Mouse (Mus musculus) embryonic fibroblast, embryonic 13.5 days (primary cell): ENCODE results near the gene Tmem183a. TPM values are rescaled to one million over a fixed set of nuclear protein-coding genes. Genes with fewer than 3 reads are reported as not detected.

ENCODE experiments used
- H3K27ac ChIP-seq: 2 replicates; pipeline ENCODE4 v1.5.1; 2012; ENCODE audit warnings: low read length, control low read depth, inconsistent platforms; ENCODE audit not compliant: insufficient read depth
- H3K4me1 ChIP-seq: 2 replicates; pipeline ENCODE4 v1.6.1; 2011; ENCODE audit warnings: low read length; ENCODE audit not compliant: control insufficient read depth, insufficient read depth
- H3K4me3 ChIP-seq: 2 replicates; pipeline ENCODE4 v1.5.1; 2011; ENCODE audit warnings: mild to moderate bottlenecking, control low read depth, low read length; ENCODE audit not compliant: insufficient read depth
- CTCF ChIP-seq: IDR thresholded peaks from 2 replicates; pipeline ENCODE4 v1.5.1; 2011; ENCODE audit warnings: mild to moderate bottlenecking, control low read depth, low read length, moderate library complexity, borderline replicate concordance; ENCODE audit not compliant: insufficient read depth
- POLR2A ChIP-seq: IDR thresholded peaks from 2 replicates; pipeline ENCODE4 v1.6.1; 2011; ENCODE audit warnings: low read depth, mild to moderate bottlenecking, control low read depth, low read length, moderate library complexity
- polyA plus RNA-seq: library from polyadenylated mRNA; stranded (reverse); fragments of >200 nt; gene quantifications from 2 replicates; pipeline ENCODE4 v1.2.4, GENCODE M21; 2011; ENCODE audit warnings: low read depth; ENCODE audit not compliant: missing spikeins, insufficient read length

The Tmem183a gene
- polyA plus RNA-seq = 66.3 and 68.0 TPM in 2 replicates

DNA sequence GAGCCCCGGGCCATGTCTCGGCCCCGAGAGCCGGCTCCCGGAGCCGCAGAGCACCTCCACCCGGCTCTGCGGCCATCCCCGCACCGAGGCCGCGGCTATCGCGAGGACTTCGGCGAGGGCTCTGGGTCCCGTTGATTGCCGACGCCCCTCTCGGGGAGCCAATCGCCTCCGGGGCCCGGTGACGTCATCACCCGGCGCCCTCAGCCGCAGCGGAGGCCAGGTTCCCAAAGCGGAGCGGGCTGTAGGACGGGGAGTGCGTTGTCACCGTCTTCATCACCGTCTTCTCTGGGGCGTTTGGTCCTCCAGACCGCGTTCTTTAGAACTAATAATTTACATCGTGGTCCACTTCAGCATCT, at the start of gene Tmem183a:
Gene Tmem183a, minus strand, starts transcription at position 123 of the 356 bp plus-strand sequence.
- TF ChIP-seq POLR2A (peak; percentile 96), CTCF (no peak)
- 0 out of 2 replicates have a peak, but pooled peaks cover 2% of the 10 kb centered on the region for H3K4me1 ChIP-seq
- H3K27ac ChIP-seq = peak within 1 kb of the TSS; percentile 82
- H3K4me3 ChIP-seq = peak within 1 kb of the TSS; percentile 99

DNA sequence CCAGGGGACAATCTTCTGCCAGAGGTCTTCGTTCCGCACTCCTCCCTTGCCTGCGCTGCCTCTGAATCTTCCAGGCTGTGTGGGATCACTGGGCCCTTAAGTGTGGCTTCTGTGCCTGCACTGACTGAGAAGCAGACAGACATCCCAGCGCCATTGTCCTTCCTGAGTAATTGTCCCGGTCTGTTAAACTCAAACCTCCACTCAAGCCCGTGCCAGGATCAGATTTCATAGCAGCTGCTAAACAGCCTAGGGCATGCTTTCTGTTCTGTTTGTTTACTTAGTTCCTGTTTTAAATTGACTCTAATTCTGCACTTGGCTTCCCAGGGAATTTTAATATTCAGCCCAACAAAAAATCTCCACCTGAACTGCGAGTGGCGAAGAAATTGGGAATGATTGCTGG, 46.3 kb upstream of the Tmem183a start:
- no peak for TF ChIP-seq CTCF
- TF ChIP-seq POLR2A = no peak
- H3K27ac ChIP-seq = no peak overlapping the region

GRCm38 (mm10) chr1:134406414-134406771, 44.6 kb upstream of the Tmem183a start:
- TF ChIP-seq POLR2A (peak; percentile 55; the same call in 1 of the 2 replicates), CTCF (no peak)
- Histone ChIP-seq H3K4me1 (0 out of 2 replicates have a peak, but pooled peaks cover 5% of the 10 kb centered on the region), H3K4me3 (peak overlapping the region; percentile 84), H3K27ac (peak overlapping the region; percentile 91)

More for the DNA sequence above, 46.3 kb upstream of the Tmem183a start:
- Histone ChIP-seq H3K4me1 (0 out of 2 replicates have a peak, but pooled peaks cover 5% of the 10 kb centered on the region), H3K4me3 (no peak overlapping the region)

DNA sequence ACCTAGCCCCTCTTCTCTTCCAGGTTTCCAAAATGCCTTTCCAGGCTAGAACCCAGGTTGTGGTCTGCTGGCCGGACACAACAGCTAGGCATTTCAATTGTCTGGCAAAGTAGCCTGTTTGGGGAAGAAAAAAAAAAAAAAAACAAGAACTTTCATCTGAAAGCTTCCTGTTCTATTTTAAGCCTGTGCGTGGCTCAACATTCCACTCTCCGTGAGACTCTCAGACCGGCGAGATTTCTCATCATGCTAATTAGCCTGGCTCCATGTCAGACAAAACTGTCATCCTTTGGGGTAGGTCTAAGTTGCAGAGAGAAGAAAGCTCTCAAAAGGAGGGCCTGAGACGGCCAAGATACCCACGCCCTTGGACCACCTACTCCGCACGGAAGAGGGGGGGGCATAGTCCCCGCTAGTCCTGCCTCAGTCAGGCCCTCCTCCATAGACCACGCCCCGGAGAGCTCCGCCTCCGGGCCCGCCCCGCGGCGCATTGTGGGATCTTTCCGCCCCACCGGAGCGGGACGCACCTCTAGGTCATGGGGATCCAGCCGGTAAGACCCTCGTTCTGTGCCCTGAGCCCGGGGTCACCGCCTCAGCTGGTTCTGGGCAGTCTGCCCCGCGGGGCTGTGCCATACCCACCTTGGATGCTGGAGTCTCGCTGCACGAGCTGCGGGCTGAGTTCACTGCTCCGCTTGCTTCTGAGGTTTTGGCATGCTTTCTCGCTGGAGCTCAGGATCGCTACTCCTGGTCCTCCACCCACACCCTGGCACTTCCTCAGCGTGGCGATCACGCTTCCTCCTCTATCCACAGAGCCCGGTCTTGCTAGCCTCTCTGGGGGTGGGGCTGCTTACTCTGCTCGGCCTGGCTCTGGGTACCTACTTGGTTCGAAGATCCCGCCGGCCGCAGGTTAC, 44.0 kb upstream of the Tmem183a start, which contains the start of gene Cyb5r1:
Gene Cyb5r1, plus strand, starts transcription at position 51 of the 905 bp plus-strand sequence.
- peak; percentile 90 for TF ChIP-seq POLR2A
- no peak for TF ChIP-seq CTCF
- H3K4me1 ChIP-seq = 0 out of 2 replicates have a peak, but pooled peaks cover 5% of the 10 kb centered on the region
- H3K4me3 ChIP-seq = peak within 1 kb of the TSS; percentile 84
- H3K27ac ChIP-seq = peak within 1 kb of the TSS; percentile 91

DNA sequence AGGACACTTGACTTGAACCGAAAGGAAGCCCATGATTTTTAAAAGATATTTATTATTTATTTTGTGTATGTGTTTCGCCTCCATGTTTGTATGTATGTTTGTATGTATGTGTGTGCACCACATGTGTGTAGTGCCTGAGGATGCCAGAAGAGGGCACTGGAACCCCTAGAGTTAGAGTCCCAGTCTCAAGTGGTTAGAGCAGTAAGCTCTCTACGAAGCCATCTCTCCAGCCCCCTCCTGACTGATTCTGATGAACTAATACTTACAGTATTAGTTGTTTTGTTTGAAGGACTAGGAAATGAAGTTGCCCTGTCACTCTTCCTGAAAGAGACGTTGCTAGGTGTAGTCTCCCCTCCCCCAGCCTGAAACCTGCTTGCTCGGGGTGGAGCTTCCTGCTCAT, 38.0 kb upstream of the Tmem183a start:
- Histone ChIP-seq H3K4me1 (no peaks in the 10 kb centered on the region), H3K4me3 (no peak overlapping the region), H3K27ac (no peak overlapping the region)
- TF ChIP-seq POLR2A (no peak), CTCF (no peak)

- no peak for TF ChIP-seq CTCF
- no peak for TF ChIP-seq POLR2A
- no peak overlapping the region for H3K4me3 ChIP-seq
- no peak overlapping the region for H3K27ac ChIP-seq
- no peaks in the 10 kb centered on the region for H3K4me1 ChIP-seq
These were observed 36.4 kb upstream of the Tmem183a start for GRCm38 (mm10) chr1:134398210-134398609.

DNA sequence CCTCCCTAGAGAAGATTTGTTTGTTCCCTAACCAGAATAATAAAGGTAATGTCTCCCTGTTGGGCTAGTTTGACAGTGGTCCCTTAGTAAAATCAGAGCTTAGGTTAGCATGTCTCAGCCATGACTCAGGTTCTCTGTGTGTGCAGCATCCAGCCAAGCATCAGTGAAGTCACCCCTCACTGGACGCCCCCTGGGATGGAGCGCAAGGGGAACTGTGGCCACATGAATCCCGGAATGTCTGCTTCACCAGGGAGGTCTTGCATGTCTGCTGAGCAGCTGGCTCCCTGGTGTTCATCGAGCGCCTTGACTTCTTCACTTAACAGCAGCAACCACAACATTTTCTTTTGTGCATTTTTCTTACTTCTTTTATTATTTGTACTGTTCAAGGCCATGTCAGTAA, 32.0 kb upstream of the Tmem183a start:
- TF ChIP-seq POLR2A = no peak
- TF ChIP-seq CTCF = no peak

DNA sequence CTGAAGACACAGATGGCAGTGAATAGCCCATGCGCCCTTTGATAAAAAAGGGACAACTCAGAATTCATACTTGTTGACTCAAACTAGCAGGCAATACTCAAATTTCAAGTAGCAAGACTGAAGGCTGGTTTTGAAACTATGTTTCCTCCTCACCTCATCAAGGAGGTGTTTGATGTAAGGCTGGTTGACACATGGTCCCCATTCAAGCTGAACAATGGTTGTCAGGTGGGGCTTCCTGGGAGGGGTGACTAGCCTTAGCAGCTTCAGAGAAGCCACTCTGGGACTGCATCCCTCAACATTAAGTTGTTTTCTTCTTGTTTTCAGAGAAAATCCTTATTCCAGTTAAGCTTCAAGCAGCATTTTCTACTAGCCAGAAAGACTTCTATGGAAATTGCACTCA, 23.9 kb upstream of the Tmem183a start, which contains the start of gene 4933406M09Rik:
Gene 4933406M09Rik, plus strand, starts transcription at position 275 of the 400 bp plus-strand sequence.
- no peak within 1 kb of the TSS for H3K27ac ChIP-seq
- no peaks in the 10 kb centered on the region for H3K4me1 ChIP-seq
- no peak for TF ChIP-seq CTCF
- no peak within 1 kb of the TSS for H3K4me3 ChIP-seq

More for the DNA sequence above, 32.0 kb upstream of the Tmem183a start:
- H3K4me3 ChIP-seq = no peak overlapping the region
- H3K4me1 ChIP-seq = no peaks in the 10 kb centered on the region
- no peak overlapping the region for H3K27ac ChIP-seq

DNA sequence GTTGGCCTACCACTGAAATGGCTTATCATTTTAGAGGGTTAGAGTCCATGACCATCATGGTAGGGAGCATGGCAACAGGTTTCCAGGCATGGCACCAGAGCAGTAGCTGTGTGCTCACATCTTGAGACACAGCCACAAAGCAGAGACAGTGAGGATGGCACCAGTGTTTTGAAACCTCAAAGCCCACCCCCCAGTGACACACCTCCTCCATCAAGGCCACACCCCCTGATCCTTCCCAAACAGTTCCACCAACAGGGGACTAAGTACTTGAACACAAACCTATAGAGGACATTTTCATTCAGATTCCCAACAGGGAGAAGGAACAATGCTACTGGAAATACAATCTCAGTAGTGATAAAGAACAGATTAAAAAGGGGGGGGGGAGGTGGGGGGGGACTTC, 23.4 kb upstream of the Tmem183a start:
- no peaks in the 10 kb centered on the region for H3K4me1 ChIP-seq
- TF ChIP-seq CTCF = no peak
- no peak for TF ChIP-seq POLR2A
- no peak overlapping the region for H3K4me3 ChIP-seq
- H3K27ac ChIP-seq = no peak overlapping the region

GRCm38 (mm10) chr1:134384581-134384980, 22.8 kb upstream of the Tmem183a start:
- H3K4me3 ChIP-seq = no peak overlapping the region
- no peaks in the 10 kb centered on the region for H3K4me1 ChIP-seq
- H3K27ac ChIP-seq = no peak overlapping the region
- TF ChIP-seq POLR2A = no peak
- no peak for TF ChIP-seq CTCF
